Mouse (Mus musculus): ENCODE measurements around the gene Polk. TPM values are rescaled to one million over a fixed set of nuclear protein-coding genes. Genes with fewer than 3 reads are reported as not detected.

Gene Polk
- polyA plus RNA-seq, 1 experiment = 0.30 TPM

DNA sequence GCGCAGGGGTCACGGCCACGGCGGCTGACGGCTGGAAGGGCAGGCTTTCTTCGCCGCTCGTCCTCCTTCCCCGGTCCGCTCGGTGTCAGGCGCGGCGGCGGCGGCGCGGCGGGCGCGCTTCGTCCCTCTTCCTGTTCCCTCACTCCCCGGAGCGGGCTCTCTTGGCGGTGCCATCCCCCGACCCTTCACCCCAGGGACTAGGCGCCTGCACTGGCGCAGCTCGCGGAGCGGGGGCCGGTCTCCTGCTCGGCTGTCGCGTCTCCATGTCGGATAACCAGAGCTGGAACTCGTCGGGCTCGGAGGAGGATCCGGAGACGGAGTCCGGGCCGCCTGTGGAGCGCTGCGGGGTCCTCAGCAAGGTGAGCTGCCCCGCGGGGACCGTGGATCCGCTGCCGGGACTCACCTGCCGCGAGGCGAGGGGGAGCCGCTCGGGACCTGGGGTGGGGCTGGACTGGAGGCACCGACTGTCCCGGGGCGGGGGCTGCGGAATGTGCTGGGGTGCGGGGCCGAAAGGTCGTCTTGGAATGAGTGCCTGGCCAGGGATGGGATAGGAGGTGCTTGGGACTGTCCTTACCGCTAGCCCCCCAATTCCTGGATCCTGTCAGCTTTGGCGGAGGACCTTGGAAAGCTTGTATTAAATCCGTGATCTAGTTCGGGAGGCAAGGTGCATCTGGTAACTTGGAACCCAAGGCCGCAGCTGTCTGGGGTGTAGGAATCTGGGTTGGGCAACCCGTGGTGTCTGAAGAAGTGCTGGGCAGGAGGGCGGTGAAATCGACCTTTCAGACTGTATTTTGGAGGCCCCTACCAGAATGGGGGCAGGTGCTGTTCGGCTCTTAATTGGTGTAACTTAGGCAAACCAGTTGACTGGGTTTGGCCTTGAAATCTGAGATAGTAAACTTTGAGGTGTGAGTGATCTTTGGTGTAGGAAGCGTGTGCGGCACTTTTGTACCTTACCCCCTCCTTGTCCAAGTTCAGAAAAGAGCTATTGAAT, 817 bp upstream of the Polk start:
- Histone ChIP-seq H3K27me3 (ENCODE audit: control insufficient read depth, insufficient read depth, low read length) (no peaks in the 10 kb centered on the region), H3K36me3 (ENCODE audit: control insufficient read depth, insufficient read depth, low read length) (no peaks in the 10 kb centered on the region), H3K4me1 (ENCODE audit: control insufficient read depth, insufficient read depth, insufficient read length, low read length) (0 out of 2 replicates have a peak, but pooled peaks cover 1% of the 10 kb centered on the region), H3K27ac (ENCODE audit: insufficient read depth, low read depth, low read length) (peak overlapping the region; percentile 88), H3K4me3 (ENCODE audit: low read depth, low read length) (peak overlapping the region; percentile 89)
- under 1% methylated on average over 73 of the region's 73 CpGs for WGBS
- TF ChIP-seq POLR2A (IDR thresholded peaks at IDR 0.05; ENCODE audit: low read depth, low read length) (no peak), CTCF (IDR thresholded peaks at IDR 0.05; ENCODE audit: extremely low read depth, insufficient read length, insufficient replicate concordance, low read depth, low read length) (no peak)

DNA sequence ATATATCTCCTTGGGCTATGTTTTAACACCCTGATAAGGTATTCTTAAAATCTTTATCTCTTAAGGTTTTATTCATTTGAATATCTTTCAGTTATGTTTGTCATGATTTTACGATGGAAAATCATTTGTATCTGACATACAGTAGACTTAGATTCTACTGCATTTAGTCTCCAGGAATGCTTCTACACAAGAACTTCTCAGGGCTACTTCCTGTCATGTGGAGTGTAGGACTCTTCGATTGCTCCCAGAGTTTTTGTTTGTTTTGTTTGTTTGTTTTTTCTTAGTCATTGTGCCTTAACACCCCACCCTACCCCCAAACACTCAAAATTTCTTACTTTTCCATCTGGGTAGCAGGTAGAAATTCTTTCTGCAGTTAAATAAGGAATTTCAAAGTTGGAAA, 998 bp downstream of the Polk start:
- WGBS = 8% methylated on average over 2 of the region's 2 CpGs
- H3K36me3 ChIP-seq (ENCODE audit: control insufficient read depth, insufficient read depth, low read length) = no peaks in the 10 kb centered on the region
- H3K27ac ChIP-seq (ENCODE audit: insufficient read depth, low read depth, low read length) = no peak overlapping the region
- no peaks in the 10 kb centered on the region for H3K4me1 ChIP-seq (ENCODE audit: control insufficient read depth, insufficient read depth, insufficient read length, low read length)
- no peak overlapping the region for H3K4me3 ChIP-seq (ENCODE audit: low read depth, low read length)
- TF ChIP-seq POLR2A (IDR thresholded peaks at IDR 0.05; ENCODE audit: low read depth, low read length) = no peak
- H3K27me3 ChIP-seq (ENCODE audit: control insufficient read depth, insufficient read depth, low read length) = no peaks in the 10 kb centered on the region

DNA sequence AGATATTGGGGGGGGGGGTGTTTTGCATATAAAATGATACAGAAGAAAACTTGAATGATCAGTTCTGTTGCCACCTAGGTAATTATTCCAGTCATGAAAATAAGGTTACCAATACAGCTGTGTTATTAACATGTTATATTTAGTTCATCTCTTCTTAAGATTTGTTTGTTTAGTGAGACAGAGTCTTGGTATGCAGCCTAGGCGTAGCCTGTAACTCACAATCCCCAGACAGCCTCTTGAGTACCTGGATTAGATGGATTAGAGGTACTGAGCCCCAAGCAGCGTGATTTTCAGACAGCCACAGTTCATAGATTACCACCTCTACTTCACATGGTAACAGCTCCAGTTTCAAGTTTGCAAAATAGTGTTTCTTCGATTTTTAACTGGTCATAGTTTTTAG, 4.3 kb downstream of the Polk start:
- no peaks in the 10 kb centered on the region for H3K36me3 ChIP-seq (ENCODE audit: control insufficient read depth, insufficient read depth, low read length)
- no peak for TF ChIP-seq POLR2A (IDR thresholded peaks at IDR 0.05; ENCODE audit: low read depth, low read length)
- TF ChIP-seq CTCF (IDR thresholded peaks at IDR 0.05; ENCODE audit: extremely low read depth, insufficient read length, insufficient replicate concordance, low read depth, low read length) = no peak
- 71% methylated on average over 3 of the region's 3 CpGs for WGBS
- H3K4me3 ChIP-seq (ENCODE audit: low read depth, low read length) = no peak overlapping the region
- no peaks in the 10 kb centered on the region for H3K4me1 ChIP-seq (ENCODE audit: control insufficient read depth, insufficient read depth, insufficient read length, low read length)
- H3K27ac ChIP-seq (ENCODE audit: insufficient read depth, low read depth, low read length) = no peak overlapping the region
- no peaks in the 10 kb centered on the region for H3K27me3 ChIP-seq (ENCODE audit: control insufficient read depth, insufficient read depth, low read length)

DNA sequence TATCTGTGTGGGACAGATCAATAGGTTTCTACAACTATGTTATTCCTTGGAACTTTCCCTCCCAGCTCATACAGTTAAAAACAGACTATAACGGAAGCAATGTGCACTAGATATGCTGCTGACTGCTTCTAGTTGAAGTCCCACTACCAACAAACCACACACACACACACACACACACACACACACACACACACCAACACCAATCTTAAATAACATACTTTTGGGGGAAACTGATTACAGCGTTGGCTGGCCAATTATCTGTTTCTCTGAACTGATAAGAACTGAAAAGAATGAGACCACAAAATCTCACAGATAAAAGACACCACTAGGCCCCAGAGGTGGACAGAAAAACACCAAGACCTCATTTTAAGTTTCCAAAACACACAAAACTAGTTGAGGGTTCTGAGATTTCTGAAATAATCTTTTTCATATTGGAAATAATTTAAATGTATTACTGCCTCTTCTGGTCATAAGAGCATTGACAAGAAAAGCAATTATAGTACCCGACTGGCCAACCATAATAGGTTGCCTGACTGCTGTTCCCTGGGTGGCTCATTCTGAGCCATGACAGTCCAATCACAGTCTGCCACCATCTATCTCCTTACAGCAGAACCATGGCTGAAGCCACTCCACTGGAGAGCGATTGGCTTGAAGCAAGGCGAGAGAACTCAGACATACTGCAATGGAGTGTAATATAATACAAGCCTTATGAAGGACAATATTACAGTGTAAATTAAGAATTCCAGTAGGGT, 5.4 kb downstream of the Polk start:
- no peak overlapping the region for H3K4me3 ChIP-seq (ENCODE audit: low read depth, low read length)
- WGBS = 78% methylated on average over 5 of the region's 5 CpGs
- no peaks in the 10 kb centered on the region for H3K27me3 ChIP-seq (ENCODE audit: control insufficient read depth, insufficient read depth, low read length)
- TF ChIP-seq POLR2A (IDR thresholded peaks at IDR 0.05; ENCODE audit: low read depth, low read length) (no peak), CTCF (IDR thresholded peaks at IDR 0.05; ENCODE audit: extremely low read depth, insufficient read length, insufficient replicate concordance, low read depth, low read length) (no peak)
- H3K27ac ChIP-seq (ENCODE audit: insufficient read depth, low read depth, low read length) = no peak overlapping the region
- H3K4me1 ChIP-seq (ENCODE audit: control insufficient read depth, insufficient read depth, insufficient read length, low read length) = peaks cover 4% of the 10 kb centered on the region; the same call in 1 of the 2 replicates
- no peaks in the 10 kb centered on the region for H3K36me3 ChIP-seq (ENCODE audit: control insufficient read depth, insufficient read depth, low read length)

DNA sequence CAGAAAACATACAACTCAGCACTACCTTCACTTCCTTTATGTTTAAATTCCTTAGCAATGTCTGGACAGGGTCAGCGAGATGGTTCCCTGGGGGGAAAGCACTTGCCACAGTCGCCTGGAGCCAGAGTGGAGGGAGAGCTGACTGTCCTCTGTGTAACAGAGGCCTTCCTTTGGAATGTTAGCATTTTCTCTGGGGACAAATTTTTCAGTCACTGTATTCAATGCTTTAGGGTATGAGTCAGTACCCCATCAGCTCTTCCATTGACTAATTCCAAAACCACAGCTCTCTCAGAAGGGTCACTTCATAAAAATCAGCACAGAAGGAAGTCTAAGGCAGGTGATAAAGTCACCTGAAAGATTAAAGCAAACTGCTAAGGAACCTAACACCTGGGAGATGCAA, 8.6 kb downstream of the Polk start:
- no peak overlapping the region for H3K27ac ChIP-seq (ENCODE audit: insufficient read depth, low read depth, low read length)

DNA sequence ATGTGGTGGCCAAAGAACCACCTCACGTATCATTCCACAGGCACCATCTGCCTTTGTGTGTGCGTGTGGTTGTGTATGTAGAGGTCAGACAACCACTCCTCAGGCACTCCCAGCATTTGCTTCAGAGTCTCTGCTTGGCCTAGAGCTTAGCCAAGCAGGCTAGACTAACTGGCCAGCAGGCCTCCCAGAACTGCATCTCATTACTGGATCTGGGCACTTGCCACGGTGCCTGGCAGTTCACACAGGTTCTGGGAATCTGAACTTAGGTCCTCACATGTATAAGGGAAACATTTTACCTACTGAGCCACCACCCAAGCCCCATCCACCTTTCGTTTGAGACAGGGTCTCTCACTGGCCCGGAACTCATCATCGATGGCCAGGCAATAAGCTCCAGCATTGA, 10.2 kb downstream of the Polk start:
- Histone ChIP-seq H3K4me3 (ENCODE audit: low read depth, low read length) (no peak overlapping the region), H3K4me1 (ENCODE audit: control insufficient read depth, insufficient read depth, insufficient read length, low read length) (peaks cover 8% of the 10 kb centered on the region; the same call in 1 of the 2 replicates), H3K36me3 (ENCODE audit: control insufficient read depth, insufficient read depth, low read length) (no peaks in the 10 kb centered on the region), H3K27ac (ENCODE audit: insufficient read depth, low read depth, low read length) (no peak overlapping the region), H3K27me3 (ENCODE audit: control insufficient read depth, insufficient read depth, low read length) (no peaks in the 10 kb centered on the region)
- TF ChIP-seq POLR2A (IDR thresholded peaks at IDR 0.05; ENCODE audit: low read depth, low read length) = no peak
- TF ChIP-seq CTCF (IDR thresholded peaks at IDR 0.05; ENCODE audit: extremely low read depth, insufficient read length, insufficient replicate concordance, low read depth, low read length) = no peak
- 78% methylated on average over 6 of the region's 6 CpGs for whole genome bisulfite sequencing

More for the DNA sequence above, 8.6 kb downstream of the Polk start:
- Histone ChIP-seq H3K27me3 (ENCODE audit: control insufficient read depth, insufficient read depth, low read length) (no peaks in the 10 kb centered on the region), H3K36me3 (ENCODE audit: control insufficient read depth, insufficient read depth, low read length) (no peaks in the 10 kb centered on the region), H3K4me1 (ENCODE audit: control insufficient read depth, insufficient read depth, insufficient read length, low read length) (peaks cover 6% of the 10 kb centered on the region; the same call in 1 of the 2 replicates), H3K4me3 (ENCODE audit: low read depth, low read length) (no peak overlapping the region)
- TF ChIP-seq POLR2A (IDR thresholded peaks at IDR 0.05; ENCODE audit: low read depth, low read length) (no peak), CTCF (IDR thresholded peaks at IDR 0.05; ENCODE audit: extremely low read depth, insufficient read length, insufficient replicate concordance, low read depth, low read length) (no peak)
- WGBS = 86% methylated on average over 2 of the region's 2 CpGs

DNA sequence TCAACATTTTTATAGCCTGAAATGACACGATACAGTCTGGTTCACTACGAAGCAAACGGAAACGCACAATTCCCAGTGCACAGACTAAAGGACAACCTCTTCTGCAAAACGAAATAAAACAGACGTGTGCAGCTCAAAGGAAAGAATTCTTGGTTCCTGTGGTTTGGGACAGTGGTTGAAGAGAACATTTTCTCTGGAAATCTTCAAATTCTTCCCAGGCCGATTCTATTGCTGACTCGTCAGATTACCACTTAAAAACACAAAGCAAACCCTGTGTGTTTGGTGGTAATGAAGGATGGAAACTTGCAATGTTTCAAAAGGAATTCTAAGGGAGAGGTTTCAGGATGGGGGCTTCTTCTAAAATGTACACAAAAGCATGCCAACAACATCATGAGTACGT, 12.3 kb downstream of the Polk start:
- no peak for TF ChIP-seq POLR2A (IDR thresholded peaks at IDR 0.05; ENCODE audit: low read depth, low read length)
- TF ChIP-seq CTCF (IDR thresholded peaks at IDR 0.05; ENCODE audit: extremely low read depth, insufficient read length, insufficient replicate concordance, low read depth, low read length) = no peak
- WGBS = 96% methylated on average over 9 of the region's 9 CpGs
- Histone ChIP-seq H3K27me3 (ENCODE audit: control insufficient read depth, insufficient read depth, low read length) (no peaks in the 10 kb centered on the region), H3K4me3 (ENCODE audit: low read depth, low read length) (no peak overlapping the region), H3K27ac (ENCODE audit: insufficient read depth, low read depth, low read length) (no peak overlapping the region), H3K4me1 (ENCODE audit: control insufficient read depth, insufficient read depth, insufficient read length, low read length) (peaks cover 8% of the 10 kb centered on the region; the same call in 1 of the 2 replicates), H3K36me3 (ENCODE audit: control insufficient read depth, insufficient read depth, low read length) (no peaks in the 10 kb centered on the region)

Measured in small intestine, adult 2 months (tissue).